Mouse (Mus musculus): ENCODE data around the gene Mia.
A peak's percentile ranks its signal among the peaks of the same experiment; 100 is the strongest.

The Mia gene

GRCm38 (mm10) chr7:27184964-27185363 lies 4.0 kb upstream of the Mia start:
- no peak for DNase-seq

- no peak for DNase-seq
Measured at GRCm38 (mm10) chr7:27182498-27182897, 1.5 kb upstream of the Mia start.

- peak; percentile 62 for DNase-seq
Measured at GRCm38 (mm10) chr7:27180036-27180435, 921 bp downstream of the Mia start.

GRCm38 (mm10) chr7:27179217-27179918 lies 1.6 kb downstream of the Mia start:
- no peak for DNase-seq

GRCm38 (mm10) chr7:27178324-27179216 lies 2.4 kb downstream of the Mia start, which contains the start of gene Rab4b:
Gene Rab4b, minus strand, starts transcription at chr7:27178896.
- DNase-seq: peak; percentile 100

- no peak for DNase-seq
Measured at GRCm38 (mm10) chr7:27177942-27178323, 3.0 kb downstream of the Mia start.

- DNase-seq: no peak
Measured at GRCm38 (mm10) chr7:27174896-27175295, 6.1 kb downstream of the Mia start.

GRCm38 (mm10) chr7:27174496-27174895 lies 6.5 kb downstream of the Mia start:
- DNase-seq: peak; percentile 50

GRCm38 (mm10) chr7:27170981-27171380 lies 10.0 kb downstream of the Mia start:
- DNase-seq: peak; percentile 23

GRCm38 (mm10) chr7:27168371-27168770 lies 12.6 kb downstream of the Mia start:
- DNase-seq: peak; percentile 52

- DNase-seq: peak; percentile 56
Measured at GRCm38 (mm10) chr7:27167475-27168094, 13.4 kb downstream of the Mia start.

- peak; percentile 95 for DNase-seq
Measured at GRCm38 (mm10) chr7:27166614-27167474, 14.1 kb downstream of the Mia start, which contains the start of gene Egln2. Gene Egln2, minus strand, starts transcription at chr7:27166802.

- peak; percentile 88 for DNase-seq
Measured at GRCm38 (mm10) chr7:27166229-27166613, 14.7 kb downstream of the Mia start.

- DNase-seq: no peak
Measured at GRCm38 (mm10) chr7:27165696-27166095, 15.3 kb downstream of the Mia start.

- peak; percentile 84 for DNase-seq
Measured at GRCm38 (mm10) chr7:27165007-27165655, 15.8 kb downstream of the Mia start.

GRCm38 (mm10) chr7:27164112-27164947 lies 16.6 kb downstream of the Mia start:
- DNase-seq: peak; percentile 80

GRCm38 (mm10) chr7:27163450-27163805 lies 17.5 kb downstream of the Mia start:
- peak; percentile 50 for DNase-seq

GRCm38 (mm10) chr7:27162780-27163449 lies 18.0 kb downstream of the Mia start:
- no peak for DNase-seq

GRCm38 (mm10) chr7:27161744-27162143 lies 19.2 kb downstream of the Mia start:
- DNase-seq: peak; percentile 40

GRCm38 (mm10) chr7:27160921-27161320 lies 20.0 kb downstream of the Mia start:
- no peak for DNase-seq
